Mouse (Mus musculus) heart, postnatal 14 days (tissue): ENCODE data around the gene Sprr1b. TPM values are rescaled to one million over a fixed set of nuclear protein-coding genes. Genes with fewer than 3 reads are reported as not detected.
"Not testable (repeated sequence)": the region's sequence is repeated elsewhere in the genome, so short reads cannot be mapped to it uniquely, and the experiment has no call there.

Experiments
- DNase-seq, 2 experiments: peaks; one replicate each; pipeline ENCODE4 v3.0.0; 2021 to 2022
- intact Hi-C: fragments of 180-260 bp; cut with DNase I; formaldehyde crosslinking; loops from one replicate; pipeline ENCODE4 v1.15.1; 2025
- long read RNA-seq, 2 experiments: library from polyadenylated mRNA; stranded (forward); transcript quantifications; one replicate each; pipeline ENCODE4 v2.0.0; 2021
- total RNA-seq, 2 experiments: library from RNA; stranded (reverse); gene quantifications; 2 replicates each; pipeline ENCODE4 v1.2.3; 2021

Sprr1b gene
- total RNA-seq = not detected
- long read RNA-seq, experiment 1 = 0 reads
- long read RNA-seq, experiment 2 = 0 reads

- intact Hi-C loops = no loop called here
- DNase-seq = no peak
Observed at GRCm38 (mm10) chr3:92438689-92439088, at the start of gene Sprr1b. Sprr1b (minus strand) TSS chr3:92438789.

DNA sequence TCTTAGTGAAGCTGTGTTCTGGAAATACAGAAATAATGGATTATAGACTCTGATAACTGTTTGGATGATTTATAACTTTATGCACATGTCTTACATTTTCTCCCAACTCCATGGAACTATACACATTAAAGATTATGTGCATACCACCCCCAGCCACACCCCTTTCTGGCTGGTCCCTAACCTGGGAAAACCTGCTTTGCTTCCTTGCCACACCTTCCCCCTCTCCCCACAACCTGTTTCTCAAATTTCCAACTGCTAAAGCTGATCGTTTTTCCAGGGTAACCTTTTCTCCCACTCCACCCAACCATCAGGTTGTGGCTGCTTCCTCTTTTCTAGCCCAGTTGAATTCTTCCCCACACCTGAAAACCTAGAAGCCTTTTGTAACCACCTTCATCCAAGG, 47.7 kb upstream of the Sprr1b start:
- no peak for DNase-seq
- intact Hi-C loops = no loop called here

GRCm38 (mm10) chr3:92485863-92486262, 47.3 kb upstream of the Sprr1b start, which contains the start of gene Sprr1a:
Sprr1a (minus strand) TSS chr3:92485895.
- intact Hi-C loops = no loop called here
- no peak for DNase-seq

DNA sequence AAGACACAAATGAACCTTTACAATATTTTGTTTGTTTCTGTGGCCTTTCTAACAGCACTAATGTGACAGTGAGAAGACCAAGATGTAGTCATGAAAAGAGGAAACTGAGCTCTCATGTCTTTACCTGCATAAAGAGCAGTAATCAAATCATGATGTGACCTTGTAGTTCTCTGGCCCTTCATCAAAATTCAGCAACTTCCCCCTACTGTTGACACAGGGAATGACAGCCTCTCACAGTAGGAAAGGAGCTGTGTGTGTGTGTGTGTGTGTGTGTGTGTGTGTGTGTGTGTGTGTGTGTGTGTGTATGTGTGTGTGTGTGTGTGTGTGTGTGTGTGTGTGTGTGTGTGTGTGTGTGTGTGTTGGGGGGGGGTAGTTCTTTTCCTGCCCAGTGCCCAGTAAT, 42.7 kb upstream of the Sprr1b start:
- peak in 1 of 2 experiments; percentile 5 for DNase-seq
- intact Hi-C loops = not testable (repeated sequence)

- no peak for DNase-seq
- intact Hi-C loops = no loop called here
Observed at GRCm38 (mm10) chr3:92470111-92470510, 31.5 kb upstream of the Sprr1b start.

GRCm38 (mm10) chr3:92467424-92467823, 28.8 kb upstream of the Sprr1b start:
- DNase-seq = no peak
- intact Hi-C loops = no loop called here

GRCm38 (mm10) chr3:92466576-92466975, 28.0 kb upstream of the Sprr1b start:
- intact Hi-C loops = no loop called here

GRCm38 (mm10) chr3:92458620-92459019, 20.0 kb upstream of the Sprr1b start, which contains the start of gene Sprr3:
Sprr3 (minus strand) TSS chr3:92458720.
- DNase-seq = no peak
- intact Hi-C loops = no loop called here

More at GRCm38 (mm10) chr3:92466576-92466975, 28.0 kb upstream of the Sprr1b start:
- no peak for DNase-seq

DNA sequence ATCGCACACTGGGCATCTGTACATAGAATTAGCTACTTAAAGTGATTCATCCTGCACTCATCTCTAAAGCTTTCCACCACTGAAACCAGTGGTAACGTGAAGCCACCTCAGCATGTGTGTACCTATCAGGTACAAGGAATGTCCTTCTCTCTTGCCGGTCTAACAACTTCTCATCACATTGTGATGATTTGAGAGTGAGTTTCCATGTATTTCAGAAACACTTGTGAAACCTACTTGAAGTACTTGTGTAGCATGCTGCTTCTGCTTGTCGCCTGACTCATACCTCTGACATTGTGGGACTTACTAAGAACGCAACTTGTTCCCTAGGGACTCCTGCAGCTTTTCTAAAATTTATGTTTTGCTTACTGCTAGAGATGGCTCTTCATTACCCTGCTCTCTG, 16.6 kb upstream of the Sprr1b start:
- no peak for DNase-seq
- intact Hi-C loops = no loop called here

- no peak for DNase-seq
- intact Hi-C loops = no loop called here
Observed at GRCm38 (mm10) chr3:92440177-92440576, 1.6 kb upstream of the Sprr1b start.

GRCm38 (mm10) chr3:92432282-92432681, 6.3 kb downstream of the Sprr1b start, which contains the start of gene Sprr2k:
Sprr2k (plus strand) TSS chr3:92432582.
- intact Hi-C loops = no loop called here
- DNase-seq = no peak

- no peak for DNase-seq
- intact Hi-C loops = no loop called here
Observed at GRCm38 (mm10) chr3:92429323-92429722, 9.3 kb downstream of the Sprr1b start, which contains the start of gene Gm9774. Gm9774 (minus strand) TSS chr3:92429423.

- no peak for DNase-seq
- intact Hi-C loops = no loop called here
Observed at GRCm38 (mm10) chr3:92417782-92418181, 20.8 kb downstream of the Sprr1b start, which contains the start of gene Sprr2j-ps. Sprr2j-ps (plus strand) TSS chr3:92418082.

DNA sequence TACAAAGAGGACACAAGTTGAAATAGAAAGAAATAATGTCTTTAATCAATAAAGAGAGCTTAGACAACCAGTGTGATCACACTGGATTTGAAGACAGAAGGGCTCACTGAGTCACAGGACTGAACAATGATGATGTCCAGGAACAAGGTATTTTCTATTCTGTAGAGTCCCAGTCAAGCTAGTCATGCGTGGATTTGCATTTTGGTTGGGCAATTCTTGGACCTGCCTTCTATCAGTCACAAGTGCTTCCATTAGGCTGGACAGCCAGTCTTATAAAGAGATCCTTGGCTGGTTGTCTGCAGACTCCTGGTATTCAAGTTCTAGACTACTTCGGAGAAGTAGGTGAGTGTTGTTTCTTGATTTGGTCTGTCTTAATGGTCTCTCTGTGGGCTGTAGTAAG, 30.9 kb downstream of the Sprr1b start, which contains the start of gene Sprr2i:
Gene Sprr2i, plus strand, starts transcription at position 301 of the 400 bp plus-strand sequence.
- no peak for DNase-seq
- intact Hi-C loops = no loop called here

GRCm38 (mm10) chr3:92394301-92394700, 44.3 kb downstream of the Sprr1b start:
- DNase-seq = no peak
- intact Hi-C loops = loop anchor here (5.0 kb wide), 1 partner anchor 118 kb away; no protein-coding TSS in a partner anchor

Other genes starting within 250 kb of the Sprr1b start
- not detected for gene Sprr2a1, start 223.0 kb downstream of the Sprr1b start, total RNA-seq
- gene Sprr2a2, start 222.9 kb downstream of the Sprr1b start, total RNA-seq = 1 to 10 TPM; 1.4 to 3.0 TPM
- gene Sprr2a3, start 153.4 kb downstream of the Sprr1b start, total RNA-seq = not detected
- gene Sprr2b, start 122.2 kb downstream of the Sprr1b start, total RNA-seq = not detected
- gene Sprr2d, start 99.6 kb downstream of the Sprr1b start, total RNA-seq = not detected
- gene Sprr2e, start 86.6 kb downstream of the Sprr1b start, total RNA-seq = not detected
- gene Sprr2f, start 73.6 kb downstream of the Sprr1b start, total RNA-seq = not detected
- gene Sprr2h, start 53.1 kb downstream of the Sprr1b start, total RNA-seq = not detected
- not detected for gene Sprr2i, start 30.8 kb downstream of the Sprr1b start, total RNA-seq
- not detected for gene Sprr2j-ps, start 20.7 kb downstream of the Sprr1b start, total RNA-seq
- gene Gm9774, start 9.4 kb downstream of the Sprr1b start, total RNA-seq = 1 to 10 TPM; 3.1 to 5.0 TPM
- not detected for gene Sprr2k, start 6.2 kb downstream of the Sprr1b start, total RNA-seq
- not detected for gene Sprr3, start 19.9 kb upstream of the Sprr1b start, total RNA-seq
- not detected for gene Sprr1a, start 47.1 kb upstream of the Sprr1b start, total RNA-seq
- gene Sprr4, start 61.7 kb upstream of the Sprr1b start, total RNA-seq = not detected
- not detected for gene 2310046K23Rik, start 95.7 kb upstream of the Sprr1b start, total RNA-seq
- gene Ivl, start 134.9 kb upstream of the Sprr1b start, total RNA-seq = not detected
- not detected for gene Smcp, start 150.2 kb upstream of the Sprr1b start, total RNA-seq
- gene 2210017I01Rik, start 168.7 kb upstream of the Sprr1b start, total RNA-seq = not detected
- not detected for gene Lce6a, start 182.9 kb upstream of the Sprr1b start, total RNA-seq
- not detected for gene Lce1a1, start 209.5 kb upstream of the Sprr1b start, total RNA-seq
- gene Lce1b, start 218.1 kb upstream of the Sprr1b start, total RNA-seq = not detected
- not detected for gene Lce1a2, start 231.5 kb upstream of the Sprr1b start, total RNA-seq
- not detected for gene Lce1c, start 240.5 kb upstream of the Sprr1b start, total RNA-seq
- gene Lce1d, start 248.4 kb upstream of the Sprr1b start, total RNA-seq = not detected